Mouse (Mus musculus): ENCODE data around the gene Cd300c2. TPM values are rescaled to one million over a fixed set of nuclear protein-coding genes. Genes with fewer than 3 reads are reported as not detected.

The Cd300c2 gene
- polyA plus RNA-seq, 1 experiment from 2014 or later = 2.2 TPM

- 65% methylated on average over 1 of the region's 1 CpGs for WGBS
- Histone ChIP-seq H3K9ac (no peak overlapping the region), H3K4me3 (no peak overlapping the region), H3K9me3 (no peaks in the 10 kb centered on the region), H3K27ac (no peak overlapping the region), H3K27me3 (no peaks in the 10 kb centered on the region), H3K4me2 (replicated peaks) (no peak overlapping the region), H3K4me1 (no peaks in the 10 kb centered on the region), H3K36me3 (no peaks in the 10 kb centered on the region)
- ATAC-seq (ENCODE audit: low FRiP score, low read depth) = no peak
Observed at GRCm38 (mm10) chr11:114960369-114960768, 41.3 kb downstream of the Cd300c2 start.

Other genes with a start within 250 kb of the Cd300c2 start
- 0.09 and 0.23 TPM in 2 replicates for gene Kif19a, start 236.5 kb downstream of the Cd300c2 start, polyA plus RNA-seq (2015; fragmentation: Nextera tagmentation; extraction: Ambion mirVana)
- 1.7 TPM in 2 replicates for gene Btbd17, start 205.9 kb downstream of the Cd300c2 start, polyA plus RNA-seq (2015; fragmentation: Nextera tagmentation; extraction: Ambion mirVana)
- gene Gpr142, start 203.0 kb downstream of the Cd300c2 start, polyA plus RNA-seq (2015; fragmentation: Nextera tagmentation; extraction: Ambion mirVana) = not detected in 2 replicates
- gene Gprc5c, start 150.7 kb downstream of the Cd300c2 start, polyA plus RNA-seq (2015; fragmentation: Nextera tagmentation; extraction: Ambion mirVana) = 56.2 and 60.0 TPM in 2 replicates
- 1.6 and 1.9 TPM in 2 replicates for gene Cd300a, start 111.8 kb downstream of the Cd300c2 start, polyA plus RNA-seq (2015; fragmentation: Nextera tagmentation; extraction: Ambion mirVana)
- gene Cd300lb, start 67.5 kb downstream of the Cd300c2 start, polyA plus RNA-seq (2015; fragmentation: Nextera tagmentation; extraction: Ambion mirVana) = 0.14 and 0.19 TPM in 2 replicates
- not detected in 2 replicates for gene Cd300c, start 32.7 kb downstream of the Cd300c2 start, polyA plus RNA-seq (2015; fragmentation: Nextera tagmentation; extraction: Ambion mirVana)
- 0.14 TPM in 1 of 2 replicates, not detected in the other for gene Cd300ld, start 12.0 kb downstream of the Cd300c2 start, polyA plus RNA-seq (2015; fragmentation: Nextera tagmentation; extraction: Ambion mirVana)
- gene Cd300ld2, start 14.3 kb upstream of the Cd300c2 start, polyA plus RNA-seq (2015; fragmentation: Nextera tagmentation; extraction: Ambion mirVana) = not detected in 2 replicates
- gene Cd300ld4, start 25.1 kb upstream of the Cd300c2 start, polyA plus RNA-seq (2015; fragmentation: Nextera tagmentation; extraction: Ambion mirVana) = not detected in 2 replicates
- gene Cd300ld5, start 35.9 kb upstream of the Cd300c2 start, polyA plus RNA-seq (2015; fragmentation: Nextera tagmentation; extraction: Ambion mirVana) = not detected in 2 replicates
- gene Cd300ld3, start 46.5 kb upstream of the Cd300c2 start, polyA plus RNA-seq (2015; fragmentation: Nextera tagmentation; extraction: Ambion mirVana) = not detected in 2 replicates
- gene Cd300e, start 60.3 kb upstream of the Cd300c2 start, polyA plus RNA-seq (2015; fragmentation: Nextera tagmentation; extraction: Ambion mirVana) = 0.09 and 0.23 TPM in 2 replicates
- gene Rab37, start 89.6 kb upstream of the Cd300c2 start, polyA plus RNA-seq (2015; fragmentation: Nextera tagmentation; extraction: Ambion mirVana) = 1.4 and 1.6 TPM in 2 replicates
- 0.09 TPM in 1 of 2 replicates, not detected in the other for gene Cd300lf, start 132.1 kb upstream of the Cd300c2 start, polyA plus RNA-seq (2015; fragmentation: Nextera tagmentation; extraction: Ambion mirVana)
- 20.6 and 23.4 TPM in 2 replicates for gene Slc9a3r1, start 161.5 kb upstream of the Cd300c2 start, polyA plus RNA-seq (2015; fragmentation: Nextera tagmentation; extraction: Ambion mirVana)
- 10.9 and 11.4 TPM in 2 replicates for gene Tmem104, start 185.6 kb upstream of the Cd300c2 start, polyA plus RNA-seq (2015; fragmentation: Nextera tagmentation; extraction: Ambion mirVana)
- gene Nat9, start 186.0 kb upstream of the Cd300c2 start, polyA plus RNA-seq (2015; fragmentation: Nextera tagmentation; extraction: Ambion mirVana) = 25.7 and 26.2 TPM in 2 replicates

Data from limb, embryonic 13.5 days (tissue).